Mouse (Mus musculus): ENCODE measurements at regions not wholly inside any gene's neighbourhood (a gene's known extent, or its start where the extent isn't known, plus 50 kb on each side); places are given as distances from the start of the nearest gene placed in this dataset.

DNA sequence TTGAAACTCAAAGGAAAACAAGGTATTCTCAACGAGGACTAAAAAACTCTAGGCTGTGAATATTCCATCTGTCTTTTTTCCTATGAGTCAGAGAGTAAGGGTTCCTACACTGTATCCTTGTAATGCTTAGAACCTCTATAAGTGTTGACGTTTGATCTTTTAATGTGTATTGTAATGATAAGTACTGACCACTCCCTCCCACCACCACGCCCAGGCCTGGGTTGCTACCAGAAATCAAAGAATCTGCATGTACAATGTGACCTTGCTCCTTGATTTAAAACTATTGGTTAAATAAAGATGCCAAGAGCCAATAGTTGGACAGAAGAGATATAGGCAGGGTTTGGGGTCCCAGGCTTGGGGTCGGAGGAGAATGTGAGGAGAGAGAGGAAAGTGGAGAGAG is 66.2 kb upstream of the Man2a1 start:
- TF ChIP-seq POLR2A (IDR thresholded peaks at IDR 0.05; ENCODE audit: control insufficient read depth in 1 of 2, insufficient read depth in 1 of 2, low read depth in 1 of 2, low read length in 2 of 2, poor library complexity in 1 of 2) (no peak), SIN3A (IDR thresholded peaks at IDR 0.05; ENCODE audit: low read length) (no peak), CTCF (IDR thresholded peaks at IDR 0.05 in 2 of 3, conservative IDR thresholded peaks at IDR 0.05 in 1 of 3; ENCODE audit: control insufficient read depth in 1 of 3, insufficient read depth in 1 of 3, low read depth in 2 of 3, low read length in 3 of 3, poor library complexity in 1 of 3, severe bottlenecking in 1 of 3) (no peak), ZNF384 (IDR thresholded peaks at IDR 0.05; ENCODE audit: low read depth, low read length) (no peak)
